Comparison of ENCODE assay signal across 8 mouse cellular contexts in genomic region chr19:59346325-59346724, GRCm38 (mm10). TPM values are rescaled to one million over a fixed set of nuclear protein-coding genes. Genes with fewer than 3 reads are reported as not detected.
DNase-seq lines count a peak whose midpoint lies in the region; ATAC-seq and TF ChIP-seq lines count a peak whose summit lies in the region.

No protein-coding gene starts in this region.

- H3K27me3 ChIP-seq in liver, adult 2 months (ENCODE audit: control insufficient read depth, insufficient read depth, low read length) = no peaks in the 10 kb centered on the region
- H3K27me3 ChIP-seq in embryonic facial prominence, embryonic 12.5 days = no peaks in the 10 kb centered on the region
- H3K27me3 ChIP-seq in intestine, embryonic 14.5 days (replicated peaks; ENCODE audit: control insufficient read depth, insufficient read depth, low read length) = no peaks in the 10 kb centered on the region
- H3K27me3 ChIP-seq in neural tube, embryonic 12.5 days (replicated peaks) = no peaks in the 10 kb centered on the region

- H3K9me3 ChIP-seq in embryonic facial prominence, embryonic 12.5 days = no peaks in the 10 kb centered on the region
- no peaks in the 10 kb centered on the region for H3K9me3 ChIP-seq in intestine, embryonic 14.5 days (ENCODE audit: control insufficient read depth, low read length)
- no peaks in the 10 kb centered on the region for H3K9me3 ChIP-seq in neural tube, embryonic 12.5 days

- peaks cover 16% of the 10 kb centered on the region for H3K79me2 ChIP-seq in liver, adult 2 months (ENCODE audit: control insufficient read depth, insufficient read depth, low read length)

- H3K27ac ChIP-seq in liver, adult 2 months (replicated peaks; ENCODE audit: insufficient read depth, low read depth, low read length) = no peak overlapping the region
- H3K27ac ChIP-seq in embryonic facial prominence, embryonic 12.5 days = peak overlapping the region; percentile 91
- H3K27ac ChIP-seq in intestine, embryonic 14.5 days (ENCODE audit: low read depth) = peak overlapping the region; percentile 93
- peak overlapping the region; percentile 82 for H3K27ac ChIP-seq in neural tube, embryonic 12.5 days

- H3K4me2 ChIP-seq in embryonic facial prominence, embryonic 12.5 days (replicated peaks) = peak overlapping the region; percentile 83
- peak overlapping the region; percentile 81 for H3K4me2 ChIP-seq in intestine, embryonic 14.5 days (ENCODE audit: low read length)
- H3K4me2 ChIP-seq in neural tube, embryonic 12.5 days (replicated peaks) = peak overlapping the region; percentile 100

- TF ChIP-seq POLR2A in liver, adult 2 months (IDR thresholded peaks at IDR 0.05; ENCODE audit: extremely low read depth, insufficient read depth, low read length) = no peak

- H3K4me3 ChIP-seq in liver, adult 2 months (ENCODE audit: insufficient read depth, low read depth, low read length) = peak overlapping the region; percentile 86
- peak overlapping the region; percentile 95 for H3K4me3 ChIP-seq in embryonic facial prominence, embryonic 12.5 days
- H3K4me3 ChIP-seq in intestine, embryonic 14.5 days (ENCODE audit: low read depth, low read length) = peak overlapping the region; percentile 66
- peak overlapping the region; percentile 89 for H3K4me3 ChIP-seq in neural tube, embryonic 12.5 days

- ATAC-seq in embryonic facial prominence, embryonic 12.5 days (ENCODE audit: insufficient number of reproducible peaks, insufficient read depth, low FRiP score, low TSS enrichment) = no peak
- ATAC-seq in intestine, embryonic 14.5 days (replicated peaks; ENCODE audit: low FRiP score, low TSS enrichment, low read depth) = no peak
- peak; percentile 12 for ATAC-seq in neural tube, embryonic 12.5 days (ENCODE audit: low FRiP score, low read depth)

- H3K4me1 ChIP-seq in liver, adult 2 months (ENCODE audit: control insufficient read depth, insufficient read depth, low read length) = peaks cover 7% of the 10 kb centered on the region
- peaks cover 14% of the 10 kb centered on the region for H3K4me1 ChIP-seq in embryonic facial prominence, embryonic 12.5 days
- H3K4me1 ChIP-seq in intestine, embryonic 14.5 days (replicated peaks; ENCODE audit: control insufficient read depth, insufficient read depth, low read length) = peaks cover 16% of the 10 kb centered on the region
- H3K4me1 ChIP-seq in neural tube, embryonic 12.5 days = peaks cover 33% of the 10 kb centered on the region

- no peak for TF ChIP-seq CTCF in liver, adult 2 months (IDR thresholded peaks at IDR 0.05; ENCODE audit: low read depth, low read length)

- 11% methylated on average over 11 of the region's 11 CpGs for WGBS in liver, adult 2 months
- 4% methylated on average over 11 of the region's 11 CpGs for WGBS in embryonic facial prominence, embryonic 12.5 days
- 2% methylated on average over 11 of the region's 11 CpGs for WGBS in intestine, embryonic 14.5 days
- under 1% methylated on average over 11 of the region's 11 CpGs for WGBS in neural tube, embryonic 12.5 days

- H3K36me3 ChIP-seq in liver, adult 2 months (ENCODE audit: control insufficient read depth, insufficient read depth, low read length) = no peaks in the 10 kb centered on the region
- no peaks in the 10 kb centered on the region for H3K36me3 ChIP-seq in embryonic facial prominence, embryonic 12.5 days
- H3K36me3 ChIP-seq in intestine, embryonic 14.5 days (ENCODE audit: control insufficient read depth, insufficient read depth, low read length) = no peaks in the 10 kb centered on the region
- H3K36me3 ChIP-seq in neural tube, embryonic 12.5 days = no peaks in the 10 kb centered on the region

- no peak for DNase-seq in liver, adult 2 months (ENCODE audit: extremely low read depth, low read depth, low spot score)
- no peak for DNase-seq in liver
- no peak for DNase-seq in intestine, embryonic 14.5 days (ENCODE audit: low spot score)
- DNase-seq in right cerebral cortex, adult 18-20 months = no peak
- DNase-seq in ovary, postnatal 14 days (ENCODE audit: low spot score) = no peak
- DNase-seq in kidney, postnatal 10 days = no peak

- peak overlapping the region; percentile 92 for H3K9ac ChIP-seq in liver, adult 2 months (ENCODE audit: low read depth, low read length)
- peak overlapping the region; percentile 95 for H3K9ac ChIP-seq in embryonic facial prominence, embryonic 12.5 days
- H3K9ac ChIP-seq in intestine, embryonic 14.5 days (ENCODE audit: low read length) = peak overlapping the region; percentile 88
- H3K9ac ChIP-seq in neural tube, embryonic 12.5 days = peak overlapping the region; percentile 89

RNA-seq across cellular contexts. Expression of gene Pdzd8, which starts 0.7 kb away (rescaled TPM):
- 16.4 and 17.0 TPM in 2 replicates for total RNA-seq in liver, adult 2 months (2014; rRNA removed)
- 4.3 and 4.8 TPM in 2 replicates for polyA plus RNA-seq in liver, adult 2 months (2012; rRNA removed)
- 17.0 and 18.8 TPM in 2 replicates for polyA plus RNA-seq in embryonic facial prominence, embryonic 12.5 days (2016; fragmentation: Nextera tagmentation; extraction: Ambion mirVana)
- 15.5 and 16.6 TPM in 2 replicates for polyA plus RNA-seq in intestine, embryonic 14.5 days (2014; fragmentation: Nextera tagmentation; extraction: Ambion mirVana)
- 13.8 and 15.2 TPM in 2 replicates for polyA plus RNA-seq in neural tube, embryonic 12.5 days (2016; fragmentation: Nextera tagmentation; extraction: Ambion mirVana)

RNA-seq across cellular contexts. Expression of gene Rps12-ps3, which starts 24.2 kb away (rescaled TPM):
- 24.3 and 38.2 TPM in 2 replicates for total RNA-seq in liver, adult 2 months (2014; rRNA removed)
- 695 and 791 TPM in 2 replicates for polyA plus RNA-seq in liver, adult 2 months (2012; rRNA removed)
- 5.6 and 24.4 TPM in 2 replicates for polyA plus RNA-seq in embryonic facial prominence, embryonic 12.5 days (2016; fragmentation: Nextera tagmentation; extraction: Ambion mirVana)
- polyA plus RNA-seq in intestine, embryonic 14.5 days (2014; fragmentation: Nextera tagmentation; extraction: Ambion mirVana) = 43.2 and 55.6 TPM in 2 replicates
- polyA plus RNA-seq in neural tube, embryonic 12.5 days (2016; fragmentation: Nextera tagmentation; extraction: Ambion mirVana) = 4.9 and 11.4 TPM in 2 replicates

Comparison
In these comparisons a context has a peak if more than half of its experiments do, and no peak if none do; other contexts are left out.
1. RNA of gene Rps12-ps3, which starts 24.2 kb away (polyA plus RNA-seq): 695 to 791 TPM in liver, adult 2 months; 43.2 to 55.6 TPM in intestine, embryonic 14.5 days, 5.6 to 24.4 TPM in embryonic facial prominence, embryonic 12.5 days and 4.9 to 11.4 TPM in neural tube, embryonic 12.5 days; every median in the first group is over 10 times any median in the second.
2. Peak in every context shown above with its lines, with median percentiles within 50 percentile points of each other: H3K4me3 ChIP-seq, H3K9ac ChIP-seq and H3K4me2 ChIP-seq.